Mouse (Mus musculus) spleen, adult 2 months (tissue): ENCODE results near the gene Med19.

Experiments
- CTCF ChIP-seq: fragments of 200-500 bp; IDR thresholded peaks from 2 replicates; pipeline ENCODE4 v1.5.1; 2011; ENCODE audit warnings: mild to moderate bottlenecking, inconsistent platforms; ENCODE audit not compliant: insufficient read depth, insufficient read length, insufficient replicate concordance; ENCODE audit errors: extremely low read depth
- POLR2A ChIP-seq: fragments of 200-500 bp; IDR thresholded peaks from 2 replicates; pipeline ENCODE4 v1.6.1; 2011; ENCODE audit warnings: low read depth, low read length, inconsistent platforms

DNA sequence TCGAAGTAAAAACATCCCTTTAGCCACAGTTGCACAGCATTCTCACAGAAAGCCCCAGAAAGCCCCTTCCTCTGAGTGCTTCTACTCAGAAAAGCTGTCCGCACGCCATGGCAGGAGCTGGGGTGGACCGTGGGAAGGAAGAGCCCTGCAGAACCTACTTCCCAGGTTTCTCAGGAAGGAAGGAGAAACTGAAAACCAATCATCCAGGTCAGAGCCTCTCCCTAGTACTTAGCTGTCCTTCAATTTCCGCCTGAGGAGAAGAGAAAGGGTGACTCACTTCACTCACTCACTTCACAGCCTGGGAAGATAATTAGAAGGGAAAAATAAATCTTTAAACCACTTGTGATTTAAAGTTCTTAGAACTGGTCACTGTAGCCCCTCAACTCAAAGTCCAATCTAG lies 26.1 kb downstream of the Med19 start:
- TF ChIP-seq POLR2A (no peak), CTCF (no peak)
